Mouse (Mus musculus) MEL (cell line): Measurements from ENCODE around the gene Wnt9a. TPM values are rescaled to one million over a fixed set of nuclear protein-coding genes. Genes with fewer than 3 reads are reported as not detected.

Experiments
- DNase-seq: peaks from one replicate; pipeline ENCODE4 v3.0.0; 2011; ENCODE audit warnings: low read depth, low spot score
- H3K27ac ChIP-seq: 2 replicates; pipeline ENCODE4 v1.5.1; 2012; ENCODE audit warnings: low read depth, mild to moderate bottlenecking, control low read depth, low read length, moderate library complexity; ENCODE audit not compliant: control insufficient read depth
- H3K27me3 ChIP-seq, 2 experiments: fragments of 150-350 bp in 1 of 2; sonication (generic) in 1 of 2; 2 replicates each; pipeline ENCODE4 v1.6.1; 2012; ENCODE audit warnings: low read length in 2 of 2, mild to moderate bottlenecking in 2 of 2, improper control_type of control experiment in 1 of 2, moderate library complexity in 1 of 2; ENCODE audit not compliant: insufficient read depth in 2 of 2, control insufficient read depth in 1 of 2
- H3K36me3 ChIP-seq, 2 experiments: 2 replicates each; pipeline ENCODE4 v1.6.1; 2012 to 2014; ENCODE audit warnings: low read length in 2 of 2, improper control_type of control experiment in 1 of 2, inconsistent platforms in 1 of 2, mild to moderate bottlenecking in 1 of 2; ENCODE audit not compliant: insufficient read depth in 2 of 2, control insufficient read depth in 1 of 2
- H3K4me1 ChIP-seq, 2 experiments: fragments of 150-350 bp in 1 of 2; sonication (generic) in 1 of 2; 2 replicates each; pipeline ENCODE4 v1.6.1; 2012; ENCODE audit warnings: low read length in 2 of 2, improper control_type of control experiment in 1 of 2, mild to moderate bottlenecking in 1 of 2; ENCODE audit not compliant: insufficient read depth in 2 of 2, control insufficient read depth in 1 of 2
- H3K4me3 ChIP-seq, 2 experiments: fragments of 150-350 bp in 1 of 2; sonication (generic) in 1 of 2; 2 replicates each; pipeline ENCODE4 v1.5.1; 2012; ENCODE audit warnings: low read depth in 2 of 2, low read length in 2 of 2, mild to moderate bottlenecking in 2 of 2, moderate library complexity in 2 of 2, control low read depth in 1 of 2, improper control_type of control experiment in 1 of 2; ENCODE audit not compliant: control insufficient read depth in 1 of 2, insufficient read depth in 1 of 2
- H3K79me2 ChIP-seq: 2 replicates; pipeline ENCODE4 v1.6.1; 2012; ENCODE audit warnings: mild to moderate bottlenecking, low read length, moderate library complexity; ENCODE audit not compliant: control insufficient read depth, poor library complexity, insufficient read depth
- H3K9ac ChIP-seq: 2 replicates; pipeline ENCODE4 v1.6.1; 2012; ENCODE audit warnings: low read depth, mild to moderate bottlenecking, control low read depth, low read length, moderate library complexity; ENCODE audit not compliant: control insufficient read depth, poor library complexity, severe bottlenecking
- H3K9me3 ChIP-seq: fragments of 150-350 bp; sonication (generic); replicated peaks from 2 replicates; pipeline ENCODE4 v1.6.1; 2012; ENCODE audit warnings: mild to moderate bottlenecking, low read length, improper control_type of control experiment, moderate library complexity; ENCODE audit not compliant: insufficient read depth
- BHLHE40 ChIP-seq: IDR thresholded peaks from 2 replicates; pipeline ENCODE4 v1.6.1; 2012; ENCODE audit warnings: low read depth, mild to moderate bottlenecking, inconsistent platforms, low read length, improper control_type of control experiment, borderline replicate concordance
- CTCF ChIP-seq, 3 experiments: IDR thresholded peaks in 2 of 3; conservative IDR thresholded peaks in 1 of 3; 2 replicates each; pipeline ENCODE4 v1.5.1; 2011 to 2012; ENCODE audit warnings: low read length in 3 of 3, low read depth in 2 of 3, mild to moderate bottlenecking in 2 of 3, improper control_type of control experiment in 1 of 3, inconsistent platforms in 1 of 3, mixed read lengths in 1 of 3, moderate library complexity in 1 of 3; ENCODE audit not compliant: control insufficient read depth in 1 of 3, insufficient read depth in 1 of 3, poor library complexity in 1 of 3, severe bottlenecking in 1 of 3
- GABPA ChIP-seq: IDR thresholded peaks from 2 replicates; pipeline ENCODE4 v1.6.1; 2012; ENCODE audit warnings: low read depth, mild to moderate bottlenecking, inconsistent platforms, low read length, improper control_type of control experiment, moderate library complexity
- HCFC1 ChIP-seq: IDR thresholded peaks from 2 replicates; pipeline ENCODE4 v1.6.1; 2012; ENCODE audit warnings: low read depth, mild to moderate bottlenecking, inconsistent platforms, low read length, improper control_type of control experiment, moderate library complexity
- MAFK ChIP-seq: IDR thresholded peaks from 2 replicates; pipeline ENCODE4 v1.6.1; 2011; ENCODE audit warnings: low read depth, mild to moderate bottlenecking, low read length, improper control_type of control experiment, borderline replicate concordance
- MEF2A ChIP-seq: IDR thresholded peaks from 2 replicates; pipeline ENCODE4 v1.6.1; 2014; ENCODE audit warnings: low read depth, mild to moderate bottlenecking, inconsistent platforms, low read length, improper control_type of control experiment; ENCODE audit not compliant: poor library complexity, insufficient replicate concordance, severe bottlenecking; ENCODE audit errors: extremely low read depth
- MYC ChIP-seq: IDR thresholded peaks from 2 replicates; pipeline ENCODE4 v1.6.1; 2011; ENCODE audit warnings: low read depth, mild to moderate bottlenecking, low read length, improper control_type of control experiment, moderate library complexity
- POLR2AphosphoS2 ChIP-seq: IDR thresholded peaks from 2 replicates; pipeline ENCODE4 v1.6.1; 2011; ENCODE audit warnings: low read length, improper control_type of control experiment
- RCOR1 ChIP-seq: IDR thresholded peaks from 2 replicates; pipeline ENCODE4 v1.6.1; 2012; ENCODE audit warnings: low read depth, mild to moderate bottlenecking, inconsistent platforms, low read length, improper control_type of control experiment
- SMC3 ChIP-seq: IDR thresholded peaks from 2 replicates; pipeline ENCODE4 v1.6.1; 2011; ENCODE audit warnings: low read depth, low read length, improper control_type of control experiment
- TAL1 ChIP-seq: IDR thresholded peaks from 2 replicates; pipeline ENCODE4 v1.6.1; 2012; ENCODE audit warnings: mild to moderate bottlenecking, inconsistent platforms, low read length, moderate library complexity, mixed read lengths
- TBP ChIP-seq: IDR thresholded peaks from 2 replicates; pipeline ENCODE4 v1.8.0; 2011; ENCODE audit warnings: low read depth, low read length, improper control_type of control experiment
- TCF12 ChIP-seq: IDR thresholded peaks from 2 replicates; pipeline ENCODE4 v1.6.1; 2014; ENCODE audit warnings: low read depth, mild to moderate bottlenecking, inconsistent platforms, low read length, improper control_type of control experiment, moderate library complexity
- ZC3H11A ChIP-seq: IDR thresholded peaks from 2 replicates; pipeline ENCODE4 v1.6.1; 2012; ENCODE audit warnings: low read depth, mild to moderate bottlenecking, inconsistent platforms, low read length, improper control_type of control experiment
- ZKSCAN1 ChIP-seq: IDR thresholded peaks from 2 replicates; pipeline ENCODE4 v1.6.1; 2012; ENCODE audit warnings: low read depth, mild to moderate bottlenecking, inconsistent platforms, low read length, improper control_type of control experiment, moderate library complexity
- ZMIZ1 ChIP-seq: IDR thresholded peaks from 2 replicates; pipeline ENCODE4 v1.6.1; 2012; ENCODE audit warnings: low read depth, mild to moderate bottlenecking, inconsistent platforms, low read length, improper control_type of control experiment, moderate library complexity
- polyA plus RNA-seq, 2 experiments: library from polyadenylated mRNA; stranded (reverse) in 1 of 2; unstranded in 1 of 2; fragments of >175 nt in 1 of 2; fragments of >200 nt in 1 of 2; gene quantifications; 2 replicates each; pipeline versions ENCODE4 v1.2.1 to v1.2.4; 2012; ENCODE audit warnings: low replicate concordance in 2 of 2, low read depth in 1 of 2; ENCODE audit not compliant: insufficient read length in 2 of 2, insufficient read depth in 1 of 2, missing spikeins in 1 of 2
- total RNA-seq: library from RNA; depleted of rRNA; stranded (reverse); fragments of 300-350 nt; gene quantifications from 2 replicates; pipeline ENCODE4 v1.2.3, GENCODE M21; 2012

Wnt9a gene
- total and polyA plus RNA-seq, 3 experiments, result not detected

DNA sequence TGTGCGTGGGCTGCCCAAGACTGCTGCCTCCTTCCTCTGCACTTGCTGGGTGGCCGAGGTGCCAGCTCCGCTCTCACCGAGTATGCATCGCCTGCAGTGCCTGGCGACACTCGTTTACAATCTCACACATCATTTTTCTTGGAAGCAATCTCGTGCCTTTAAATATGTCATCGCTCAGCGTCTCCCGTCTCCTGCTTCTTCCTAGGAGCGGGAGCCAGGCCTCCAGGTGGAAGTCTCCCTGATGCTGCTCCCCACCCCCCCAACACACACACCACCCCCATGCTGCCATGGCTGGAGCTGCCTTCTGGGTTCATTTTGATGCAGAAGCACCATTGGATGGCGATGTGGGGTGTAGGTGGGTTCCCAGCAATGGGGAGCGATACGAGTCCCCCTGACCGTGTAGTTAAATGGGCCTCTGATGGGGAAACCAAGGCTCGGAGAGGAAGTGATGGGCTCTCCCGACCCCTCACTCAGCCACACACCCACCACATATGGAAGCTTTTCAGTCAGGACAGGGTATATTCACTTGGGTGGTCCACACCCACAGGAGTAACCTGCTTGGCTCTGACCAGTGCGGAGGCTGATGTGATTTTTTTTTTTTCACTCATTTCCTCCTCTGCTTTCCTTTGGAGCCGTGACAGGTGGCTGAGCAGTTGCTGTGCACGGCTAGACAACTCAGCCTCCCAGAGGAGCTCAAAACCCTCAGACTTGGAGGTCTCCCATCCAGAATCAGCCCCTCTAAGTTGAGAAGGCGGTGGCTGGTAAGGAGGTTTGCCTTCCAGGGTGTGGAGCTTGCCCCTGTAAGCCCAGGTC, 1.5 kb upstream of the Wnt9a start:
- no peaks in the 10 kb centered on the region for H3K79me2 ChIP-seq
- no peak overlapping the region for H3K27ac ChIP-seq
- no peaks in the 10 kb centered on the region for H3K36me3 ChIP-seq
- TF ChIP-seq ZC3H11A (no peak), MYC (no peak), MAFK (no peak), TCF12 (no peak), MEF2A (no peak), SMC3 (no peak), POLR2AphosphoS2 (no peak)
- H3K9ac ChIP-seq, result no peak overlapping the region
- peaks cover 5 to 11% of the 10 kb centered on the region in 2 experiments for H3K27me3 ChIP-seq
- H3K4me3 ChIP-seq, result no peak overlapping the region
- H3K4me1 ChIP-seq, result peaks cover 0 to 7% of the 10 kb centered on the region in 2 experiments; a peak in 1 of 4 replicates
- no peak for DNase-seq
- H3K9me3 ChIP-seq, result no peaks in the 10 kb centered on the region

DNA sequence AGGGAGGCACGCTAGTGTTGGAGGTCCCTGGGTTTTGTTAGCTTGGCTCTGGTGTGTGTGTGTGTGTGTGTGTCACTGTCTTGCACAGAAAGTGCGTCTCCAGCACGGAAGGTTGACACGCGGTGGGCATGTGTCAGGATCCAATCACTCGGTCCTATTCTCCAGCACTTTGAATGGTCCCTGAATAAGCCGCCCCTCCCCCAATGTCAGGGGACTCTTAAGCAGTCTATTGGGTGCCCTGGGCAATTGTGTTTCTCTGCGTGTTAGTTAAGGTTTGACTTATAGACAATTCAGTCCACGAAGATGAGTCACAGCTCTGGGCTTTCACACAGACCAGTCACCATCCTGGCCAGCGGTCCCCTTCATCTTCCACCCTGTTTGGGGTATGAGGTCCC, 910 bp upstream of the Wnt9a start:
- H3K9ac ChIP-seq, result no peak overlapping the region
- H3K27me3 ChIP-seq, result peaks cover 6 to 13% of the 10 kb centered on the region in 2 experiments
- no peak for DNase-seq
- H3K9me3 ChIP-seq, result no peaks in the 10 kb centered on the region
- no peaks in the 10 kb centered on the region for H3K79me2 ChIP-seq
- H3K36me3 ChIP-seq, result no peaks in the 10 kb centered on the region
- TF ChIP-seq ZC3H11A, result no peak
- TF ChIP-seq RCOR1, result no peak
- no peak for TF ChIP-seq ZMIZ1
- TF ChIP-seq GABPA, result no peak
- TF ChIP-seq ZKSCAN1, result no peak
- no peak for TF ChIP-seq HCFC1
- TF ChIP-seq CTCF (IDR thresholded peaks at IDR 0.05 in 2 of 3, conservative IDR thresholded peaks at IDR 0.05 in 1 of 3; ENCODE audit: control insufficient read depth in 1 of 3, insufficient read depth in 1 of 3, low read depth in 2 of 3, low read length in 3 of 3, poor library complexity in 1 of 3, severe bottlenecking in 1 of 3), result no peak
- TF ChIP-seq BHLHE40, result no peak
- TF ChIP-seq TAL1, result no peak
- no peak for TF ChIP-seq TBP
- TF ChIP-seq MEF2A, result no peak
- no peak for TF ChIP-seq MAFK
- H3K27ac ChIP-seq, result no peak overlapping the region
- H3K4me3 ChIP-seq, result no peak overlapping the region
- H3K4me1 ChIP-seq, result peaks cover 0 to 7% of the 10 kb centered on the region in 2 experiments; a peak in 1 of 4 replicates
